Mouse (Mus musculus) testis, adult 2 months (tissue): Measurements from ENCODE around the gene Hus1. TPM values are rescaled to one million over a fixed set of nuclear protein-coding genes. Genes with fewer than 3 reads are reported as not detected.

ENCODE experiments used
- H3K27ac ChIP-seq: fragments of 200-500 bp; 2 replicates; pipeline ENCODE4 v1.5.1; 2012; ENCODE audit warnings: low read depth, low read length; ENCODE audit not compliant: control insufficient read depth, insufficient read depth
- H3K27me3 ChIP-seq: fragments of 200-500 bp; 2 replicates; pipeline ENCODE4 v1.6.1; 2012; ENCODE audit warnings: mild to moderate bottlenecking, low read length, moderate library complexity; ENCODE audit not compliant: control insufficient read depth, insufficient read depth
- H3K36me3 ChIP-seq: fragments of 200-500 bp; 2 replicates; pipeline ENCODE4 v1.6.1; 2012; ENCODE audit warnings: mild to moderate bottlenecking, low read length; ENCODE audit not compliant: control insufficient read depth, insufficient read depth
- H3K4me1 ChIP-seq: fragments of 200-500 bp; 2 replicates; pipeline ENCODE4 v1.6.1; 2012; ENCODE audit warnings: low read length; ENCODE audit not compliant: control insufficient read depth, insufficient read depth
- H3K4me3 ChIP-seq: fragments of 200-500 bp; 2 replicates; pipeline ENCODE4 v1.5.1; 2012; ENCODE audit warnings: low read depth, mild to moderate bottlenecking, low read length, moderate library complexity, mixed read lengths; ENCODE audit not compliant: control insufficient read depth
- CTCF ChIP-seq: fragments of 200-500 bp; IDR thresholded peaks from 2 replicates; pipeline ENCODE4 v1.5.1; 2012; ENCODE audit warnings: low read depth, mild to moderate bottlenecking, inconsistent platforms, low read length, moderate library complexity; ENCODE audit not compliant: control insufficient read depth, insufficient read depth, insufficient replicate concordance
- POLR2A ChIP-seq: fragments of 200-500 bp; IDR thresholded peaks from 2 replicates; pipeline ENCODE4 v1.6.1; 2012; ENCODE audit warnings: low read depth, mild to moderate bottlenecking, inconsistent platforms, low read length, moderate library complexity; ENCODE audit not compliant: control insufficient read depth
- polyA plus RNA-seq: library from polyadenylated mRNA; depleted of rRNA; stranded (reverse); fragments of >200 nt; gene quantifications from 2 replicates; pipeline ENCODE4 v1.2.3, GENCODE M21; 2012; rRNA removed

Gene Hus1
- polyA plus RNA-seq, 1 experiment, result 3.7 TPM

GRCm38 (mm10) chr11:8955678-8956077 is 55.3 kb downstream of the Hus1 start:
- TF ChIP-seq POLR2A, result no peak
- peak; percentile 20; the same call in 1 of the 2 replicates for TF ChIP-seq CTCF
- no peak overlapping the region for H3K27ac ChIP-seq
- H3K4me3 ChIP-seq, result no peak overlapping the region
- no peaks in the 10 kb centered on the region for H3K27me3 ChIP-seq
- no peaks in the 10 kb centered on the region for H3K4me1 ChIP-seq
- H3K36me3 ChIP-seq, result no peaks in the 10 kb centered on the region

DNA sequence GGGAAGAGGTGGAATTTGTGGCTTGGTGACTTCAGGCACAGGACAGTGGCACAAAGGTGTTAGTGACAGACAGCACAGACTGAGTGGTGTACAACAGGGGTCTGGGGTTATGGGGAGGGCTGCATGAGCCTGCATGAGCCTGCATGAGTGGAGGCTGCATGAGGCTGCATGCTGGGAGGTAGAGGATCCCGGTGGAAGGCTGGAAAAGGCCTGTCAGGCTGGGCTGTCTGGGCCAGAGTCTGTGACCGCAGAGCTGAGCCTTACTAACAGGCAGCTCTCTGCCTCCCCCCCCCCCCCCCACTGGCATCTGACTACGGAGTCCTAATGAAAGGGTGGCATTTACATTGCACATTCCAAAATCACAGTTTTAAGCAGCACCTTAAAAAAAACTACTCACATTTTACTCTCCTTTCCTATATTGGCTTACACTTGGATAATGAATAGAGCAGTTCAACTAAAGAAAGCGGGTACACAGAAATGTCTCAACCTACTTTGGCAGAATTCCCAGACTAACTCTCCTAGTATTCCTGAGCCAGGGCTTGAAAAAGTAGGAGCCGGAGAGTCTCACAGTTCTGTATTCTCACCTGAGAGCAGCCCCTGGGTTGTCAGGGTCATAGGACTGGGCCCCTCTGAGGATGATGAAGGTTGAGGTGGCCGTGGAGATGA is 61.1 kb downstream of the Hus1 start:
- H3K27ac ChIP-seq, result no peak overlapping the region

GRCm38 (mm10) chr11:8948871-8949270 is 62.1 kb downstream of the Hus1 start:
- H3K4me3 ChIP-seq, result no peak overlapping the region
- H3K27ac ChIP-seq, result no peak overlapping the region
- H3K36me3 ChIP-seq, result no peaks in the 10 kb centered on the region
- TF ChIP-seq CTCF (no peak), POLR2A (no peak)
- no peaks in the 10 kb centered on the region for H3K27me3 ChIP-seq
- no peaks in the 10 kb centered on the region for H3K4me1 ChIP-seq

More for the DNA sequence above, 61.1 kb downstream of the Hus1 start:
- Histone ChIP-seq H3K4me3 (no peak overlapping the region), H3K4me1 (no peaks in the 10 kb centered on the region), H3K36me3 (no peaks in the 10 kb centered on the region), H3K27me3 (no peaks in the 10 kb centered on the region)
- TF ChIP-seq CTCF, result no peak
- TF ChIP-seq POLR2A, result no peak

DNA sequence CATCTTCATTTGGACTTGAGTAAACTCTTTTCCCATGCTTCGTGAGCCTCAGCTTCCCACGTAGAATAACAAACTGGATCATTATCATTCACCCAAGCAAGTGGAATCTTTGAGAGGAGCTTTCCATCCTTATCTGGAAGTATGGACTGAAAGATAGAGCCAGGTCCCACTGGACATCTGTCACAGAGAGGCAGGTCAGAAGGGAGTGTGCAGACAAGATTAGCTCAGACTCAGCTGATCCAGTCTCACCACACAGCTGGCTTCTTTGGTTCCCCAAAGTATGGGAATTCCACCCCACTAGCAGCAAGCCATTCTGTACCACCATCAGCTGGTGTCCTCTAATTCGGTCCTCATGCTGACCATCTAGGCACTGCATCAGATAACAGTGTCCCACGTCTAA is 66.9 kb downstream of the Hus1 start:
- Histone ChIP-seq H3K4me3 (no peak overlapping the region), H3K27me3 (no peaks in the 10 kb centered on the region), H3K27ac (no peak overlapping the region), H3K36me3 (no peaks in the 10 kb centered on the region), H3K4me1 (no peaks in the 10 kb centered on the region)
- TF ChIP-seq CTCF (no peak), POLR2A (no peak)

Other genes with a start within 250 kb of the Hus1 start
- 0.53 and 0.72 TPM in 2 replicates for gene Pkd1l1, start 37.9 kb downstream of the Hus1 start, polyA plus RNA-seq
- gene Gm11992, start 37.4 kb upstream of the Hus1 start, polyA plus RNA-seq, result 53.6 and 58.1 TPM in 2 replicates
- gene Sun3, start 37.8 kb upstream of the Hus1 start, polyA plus RNA-seq, result 51.6 and 68.1 TPM in 2 replicates
- gene Upp1, start 106.9 kb upstream of the Hus1 start, polyA plus RNA-seq, result 0.88 and 1.5 TPM in 2 replicates
- 0.04 and 0.05 TPM in 2 replicates for gene Abca13, start 180.8 kb upstream of the Hus1 start, polyA plus RNA-seq